Mouse (Mus musculus) megakaryocyte, embryonic 14.5 days (primary cell): ENCODE results near the gene Igtp.

ENCODE experiments used
- FLI1 ChIP-seq: IDR thresholded peaks from 2 replicates; pipeline ENCODE4 v1.6.1; 2012; ENCODE audit warnings: low read length, inconsistent platforms, mixed read lengths
- GATA1 ChIP-seq: IDR thresholded peaks from 3 replicates; pipeline ENCODE4 v1.6.1; 2012; ENCODE audit warnings: mixed read lengths, low read length, inconsistent platforms, borderline replicate concordance

DNA sequence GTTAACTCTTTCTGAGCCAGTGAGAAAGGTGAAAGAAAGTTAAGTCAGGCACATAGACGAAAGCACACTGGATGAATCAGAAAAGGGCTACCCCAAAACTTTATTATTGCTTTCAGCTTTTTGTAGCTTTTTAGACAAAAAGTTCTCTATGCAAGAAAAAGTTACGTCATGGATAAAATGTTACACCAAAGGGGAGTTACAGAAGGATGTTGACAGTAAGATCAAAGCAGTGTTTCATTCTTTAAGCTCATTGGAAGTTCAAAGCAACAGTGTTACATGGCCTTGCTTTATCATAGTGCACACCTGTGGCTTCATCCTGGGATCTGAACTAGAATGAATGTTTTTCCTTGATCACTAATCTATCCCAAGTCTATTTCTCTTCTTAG lies 12.3 kb downstream of the Igtp start:
- no peak for TF ChIP-seq GATA1
- no peak for TF ChIP-seq FLI1
